Mouse (Mus musculus) ES-Bruce4 (cell line): ENCODE measurements at regions not wholly inside any gene's neighbourhood (a gene's known extent, or its start where the extent isn't known, plus 50 kb on each side); places are given as distances from the start of the nearest gene placed in this dataset.

Experiments used
- CTCF ChIP-seq: IDR thresholded peaks from one replicate; pipeline ENCODE4 v1.8.1; 2011; ENCODE audit warnings: low read depth, low read length
- EP300 ChIP-seq: IDR thresholded peaks from 2 replicates; pipeline ENCODE4 v1.6.1; 2011; ENCODE audit warnings: low read depth, low read length; ENCODE audit not compliant: insufficient read depth

- TF ChIP-seq CTCF, result no peak
- no peak for TF ChIP-seq EP300
Observed at GRCm38 (mm10) chr16:69600978-69601377, 262.6 kb downstream of the Speer2 start.
